Mouse (Mus musculus) ES-Bruce4 (cell line): ENCODE results near the gene Prdm16. TPM values are rescaled to one million over a fixed set of nuclear protein-coding genes. Genes with fewer than 3 reads are reported as not detected.

Experiments used
- H3K27ac ChIP-seq: 2 replicates; pipeline ENCODE4 v1.5.1; 2012; ENCODE audit warnings: low read length, inconsistent platforms; ENCODE audit not compliant: insufficient read depth
- H3K27me3 ChIP-seq: 2 replicates; pipeline ENCODE4 v1.6.1; 2012; ENCODE audit warnings: mild to moderate bottlenecking, low read length, inconsistent platforms; ENCODE audit not compliant: control insufficient read depth, poor library complexity, insufficient read depth, severe bottlenecking
- H3K36me3 ChIP-seq: 2 replicates; pipeline ENCODE4 v1.6.1; 2012; ENCODE audit warnings: inconsistent platforms, mild to moderate bottlenecking, low read length, moderate library complexity; ENCODE audit not compliant: control insufficient read depth, poor library complexity, insufficient read depth, severe bottlenecking
- H3K4me1 ChIP-seq: one replicate; pipeline ENCODE4 v1.8.1; 2011; ENCODE audit warnings: low read length; ENCODE audit not compliant: control insufficient read depth, insufficient read depth
- H3K4me3 ChIP-seq: 2 replicates; pipeline ENCODE4 v1.5.1; 2011; ENCODE audit warnings: low read depth, mild to moderate bottlenecking, low read length
- H3K9ac ChIP-seq: 2 replicates; pipeline ENCODE4 v1.6.1; 2012; ENCODE audit warnings: low read depth, mild to moderate bottlenecking, inconsistent platforms; ENCODE audit not compliant: poor library complexity, severe bottlenecking
- H3K9me3 ChIP-seq: replicated peaks from 2 replicates; pipeline ENCODE4 v1.6.1; 2012; ENCODE audit warnings: mild to moderate bottlenecking, low read length, inconsistent platforms; ENCODE audit not compliant: control insufficient read depth, poor library complexity, insufficient read depth, severe bottlenecking
- CTCF ChIP-seq: IDR thresholded peaks from one replicate; pipeline ENCODE4 v1.8.1; 2011; ENCODE audit warnings: low read depth, low read length
- EP300 ChIP-seq: IDR thresholded peaks from 2 replicates; pipeline ENCODE4 v1.6.1; 2011; ENCODE audit warnings: low read depth, low read length; ENCODE audit not compliant: insufficient read depth
- POLR2A ChIP-seq: IDR thresholded peaks from one replicate; pipeline ENCODE4 v1.8.1; 2011; ENCODE audit warnings: low read length; ENCODE audit not compliant: insufficient read depth
- polyA plus RNA-seq: library from polyadenylated mRNA; stranded (reverse); fragments of >200 nt; gene quantifications from 2 replicates; pipeline ENCODE4 v1.2.4, GENCODE M21; 2011; ENCODE audit warnings: low read depth; ENCODE audit not compliant: missing spikeins, insufficient read depth, insufficient read length

Gene Prdm16
- polyA plus RNA-seq, 1 experiment, result 3.1 TPM

DNA sequence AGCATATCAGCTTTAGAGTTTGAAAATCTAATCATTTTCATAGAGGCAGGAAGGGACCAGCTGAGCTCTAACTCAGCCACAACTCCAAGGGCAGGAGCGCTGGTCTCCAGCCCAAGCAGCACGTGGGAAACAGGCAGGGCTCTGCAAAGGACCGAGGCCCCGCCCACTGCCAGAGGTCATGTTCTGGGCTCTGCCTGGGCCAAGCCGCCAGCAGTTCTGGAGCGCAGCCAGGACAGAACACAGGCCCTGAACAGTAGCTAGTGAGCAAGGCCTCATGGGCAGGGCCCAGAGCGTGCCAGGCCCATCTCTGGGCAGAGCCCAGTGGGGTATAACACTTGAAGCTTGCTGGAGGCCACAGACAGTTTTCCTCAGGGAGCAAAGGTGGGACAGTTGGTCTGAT, 139.7 kb downstream of the Prdm16 start:
- peaks cover 6% of the 10 kb centered on the region for H3K4me1 ChIP-seq
- no peaks in the 10 kb centered on the region for H3K27me3 ChIP-seq
- H3K4me3 ChIP-seq, result no peak overlapping the region
- peak overlapping the region; percentile 88 for H3K27ac ChIP-seq
- no peak overlapping the region for H3K9ac ChIP-seq
- no peaks in the 10 kb centered on the region for H3K9me3 ChIP-seq
- TF ChIP-seq POLR2A (no peak), EP300 (0 out of 2 replicates have a peak, but pooled peaks have one; percentile 18)
- no peaks in the 10 kb centered on the region for H3K36me3 ChIP-seq

DNA sequence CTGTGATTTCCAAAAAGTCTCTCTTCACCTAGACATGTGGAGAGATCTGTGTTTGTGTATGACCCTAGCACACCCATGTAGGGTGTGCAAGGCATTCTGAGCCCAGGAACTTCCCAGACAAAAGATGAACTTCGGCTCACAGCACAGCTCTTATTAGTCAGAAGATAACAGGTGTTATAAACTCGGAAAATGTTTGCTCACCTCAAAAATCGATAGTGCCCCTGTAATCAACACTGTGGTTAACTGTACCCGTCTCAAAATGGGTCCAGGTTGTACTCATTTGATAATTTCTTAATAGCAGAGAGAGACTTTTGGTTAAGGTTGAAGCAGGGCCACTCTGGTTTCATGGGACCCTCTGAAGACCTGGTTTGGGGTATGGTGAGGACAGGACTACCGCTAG, 140.2 kb downstream of the Prdm16 start:
- Histone ChIP-seq H3K4me1 (peaks cover 6% of the 10 kb centered on the region), H3K27me3 (no peaks in the 10 kb centered on the region)
- TF ChIP-seq POLR2A (no peak), CTCF (no peak), EP300 (no peak)

DNA sequence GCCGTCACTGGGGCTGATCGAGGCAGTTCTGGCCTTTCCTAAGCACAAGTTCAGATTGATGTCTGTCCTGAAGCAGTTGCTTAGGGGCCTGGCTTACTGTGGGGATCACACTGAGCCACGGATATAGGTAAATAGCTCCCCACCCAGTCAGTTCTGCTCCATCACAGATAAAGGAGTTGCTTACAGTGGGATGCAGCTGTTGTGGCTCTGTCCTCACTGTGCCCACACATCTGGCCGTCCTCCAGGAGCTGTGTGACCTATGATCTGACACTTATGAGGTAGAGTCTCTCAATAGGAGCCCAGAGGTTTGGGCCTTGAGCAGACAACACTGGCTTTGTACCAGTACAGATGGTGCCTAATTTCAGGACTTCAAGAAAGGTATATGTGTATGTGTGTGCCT, 142.7 kb downstream of the Prdm16 start:
- H3K27ac ChIP-seq, result no peak overlapping the region
- H3K9me3 ChIP-seq, result no peaks in the 10 kb centered on the region
- no peak overlapping the region for H3K9ac ChIP-seq
- no peaks in the 10 kb centered on the region for H3K36me3 ChIP-seq
- H3K4me1 ChIP-seq, result peaks cover 6% of the 10 kb centered on the region
- no peak overlapping the region for H3K4me3 ChIP-seq
- no peak for TF ChIP-seq CTCF
- TF ChIP-seq EP300, result no peak
- no peak for TF ChIP-seq POLR2A
- no peaks in the 10 kb centered on the region for H3K27me3 ChIP-seq

More for the DNA sequence above, 140.2 kb downstream of the Prdm16 start:
- Histone ChIP-seq H3K9me3 (no peaks in the 10 kb centered on the region), H3K27ac (peak overlapping the region; percentile 39), H3K4me3 (no peak overlapping the region), H3K9ac (no peak overlapping the region), H3K36me3 (no peaks in the 10 kb centered on the region)

DNA sequence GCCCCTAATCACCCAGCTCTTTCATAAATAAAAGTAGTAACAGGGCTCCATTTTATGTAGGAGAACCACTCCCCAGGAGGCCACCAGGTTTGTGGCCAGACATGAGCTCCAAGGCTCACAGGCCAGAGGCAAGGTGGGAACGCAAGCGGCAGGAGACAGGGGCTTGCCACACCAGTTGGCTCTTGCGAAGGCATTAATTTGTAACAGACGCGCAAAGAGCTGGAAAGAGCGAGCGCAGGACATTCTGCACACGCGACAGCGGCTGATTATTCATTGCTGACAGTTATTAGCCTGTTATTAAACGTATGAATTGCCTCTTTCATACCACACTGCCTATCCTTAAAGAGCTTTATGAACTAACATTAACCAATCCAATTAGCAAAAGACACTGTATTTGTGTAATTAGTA, 144.0 kb downstream of the Prdm16 start:
- Histone ChIP-seq H3K9me3 (no peaks in the 10 kb centered on the region), H3K27ac (no peak overlapping the region), H3K27me3 (no peaks in the 10 kb centered on the region), H3K4me3 (no peak overlapping the region), H3K4me1 (peaks cover 2% of the 10 kb centered on the region), H3K9ac (no peak overlapping the region), H3K36me3 (no peaks in the 10 kb centered on the region)
- no peak for TF ChIP-seq POLR2A
- no peak for TF ChIP-seq EP300
- TF ChIP-seq CTCF, result no peak

DNA sequence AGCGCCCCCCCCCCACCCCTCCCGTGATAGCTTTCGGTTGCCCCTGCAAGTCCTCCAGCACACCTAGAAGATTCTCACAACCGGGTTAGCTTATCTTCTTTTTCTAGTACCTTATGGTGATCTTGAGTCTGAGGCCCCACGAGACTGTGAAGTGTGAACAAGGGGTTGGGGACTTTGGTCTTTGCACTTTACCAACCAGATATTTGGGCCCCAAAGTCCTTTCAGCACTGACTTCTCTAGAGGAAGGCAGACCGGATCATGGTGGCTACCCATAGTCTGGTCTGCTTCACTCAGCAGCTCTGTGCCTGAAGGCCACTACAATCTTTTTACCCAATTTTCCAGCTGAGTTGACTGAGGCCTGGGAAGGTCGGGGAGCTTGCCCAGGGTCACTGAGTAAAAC, 144.4 kb downstream of the Prdm16 start:
- Histone ChIP-seq H3K4me3 (no peak overlapping the region), H3K4me1 (no peaks in the 10 kb centered on the region), H3K9ac (no peak overlapping the region), H3K36me3 (no peaks in the 10 kb centered on the region), H3K27ac (no peak overlapping the region), H3K9me3 (no peaks in the 10 kb centered on the region), H3K27me3 (no peaks in the 10 kb centered on the region)
- no peak for TF ChIP-seq CTCF
- TF ChIP-seq POLR2A, result no peak

DNA sequence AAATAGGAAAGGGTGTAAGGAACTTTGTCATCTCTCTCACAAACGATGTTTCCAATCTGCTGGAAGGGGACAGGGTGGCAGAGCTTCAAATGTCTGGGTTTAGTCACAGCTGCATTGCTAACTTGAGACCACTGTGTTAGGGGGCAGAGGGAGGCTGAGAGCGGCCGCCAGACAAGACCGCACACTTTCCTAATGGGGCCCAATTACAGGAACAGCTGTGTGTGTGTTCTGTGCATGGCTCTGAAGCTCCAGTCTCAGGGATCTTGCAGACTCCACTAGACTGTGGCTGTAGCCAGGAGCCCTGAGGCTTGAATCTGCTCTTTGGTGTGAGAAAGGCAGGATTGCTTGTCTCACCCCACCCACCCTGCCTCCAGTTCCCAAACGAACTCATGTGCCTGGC, 148.6 kb downstream of the Prdm16 start:
- H3K4me1 ChIP-seq, result no peaks in the 10 kb centered on the region
- H3K9ac ChIP-seq, result no peak overlapping the region
- no peak for TF ChIP-seq CTCF
- TF ChIP-seq POLR2A, result no peak
- no peak for TF ChIP-seq EP300
- H3K27ac ChIP-seq, result no peak overlapping the region
- H3K27me3 ChIP-seq, result no peaks in the 10 kb centered on the region
- no peak overlapping the region for H3K4me3 ChIP-seq
- H3K9me3 ChIP-seq, result no peaks in the 10 kb centered on the region
- H3K36me3 ChIP-seq, result no peaks in the 10 kb centered on the region

DNA sequence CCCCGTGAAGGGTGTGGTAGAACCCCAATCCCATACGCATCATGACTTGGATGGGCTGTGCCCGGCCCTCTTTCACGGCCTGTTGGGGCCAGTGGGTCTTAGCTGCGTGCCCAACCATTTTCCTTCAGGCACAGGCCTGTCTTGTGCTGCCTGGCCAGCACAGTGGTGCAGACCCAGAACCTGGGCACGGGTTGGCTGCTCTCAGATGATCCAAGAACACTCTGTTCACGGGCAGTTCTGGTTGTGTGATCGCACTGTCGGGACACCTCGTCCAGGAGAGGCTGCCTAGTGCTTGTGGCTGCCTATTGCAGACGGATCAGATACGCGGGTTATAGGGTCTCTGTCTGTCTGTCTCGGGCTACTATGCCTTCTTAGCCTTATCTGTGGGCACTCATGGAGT, 154.0 kb downstream of the Prdm16 start:
- Histone ChIP-seq H3K9me3 (no peaks in the 10 kb centered on the region), H3K27ac (no peak overlapping the region), H3K4me3 (no peak overlapping the region), H3K9ac (no peak overlapping the region), H3K4me1 (no peaks in the 10 kb centered on the region), H3K36me3 (no peaks in the 10 kb centered on the region), H3K27me3 (no peaks in the 10 kb centered on the region)
- no peak for TF ChIP-seq POLR2A
- TF ChIP-seq CTCF, result no peak
- TF ChIP-seq EP300, result no peak
